Mouse (Mus musculus): ENCODE results near the gene Atp1a3. TPM values are rescaled to one million over a fixed set of nuclear protein-coding genes. Genes with fewer than 3 reads are reported as not detected.
"Not testable (repeated sequence)": the region's sequence is repeated elsewhere in the genome, so short reads cannot be mapped to it uniquely, and the experiment has no call there.

Atp1a3 gene
- 1 to 10 TPM; 1.9 to 4.0 TPM for total RNA-seq (2021)
- long read RNA-seq, experiment 1, partial matches to known transcripts = 0 of 1 reads
- long read RNA-seq, experiment 1, other reads (novel, unspliced or antisense) = 1 of 1 reads
- long read RNA-seq, experiment 2 = 0 reads

GRCm38 (mm10) chr7:25005421-25006065 is at the start of gene Atp1a3:
TSS of gene Atp1a3 (minus strand) at chr7:25005958.
- no peak for DNase-seq

GRCm38 (mm10) chr7:25052587-25052986 is 46.8 kb upstream of the Atp1a3 start:
- no peak for DNase-seq

- DNase-seq = no peak
These were observed 43.7 kb upstream of the Atp1a3 start for GRCm38 (mm10) chr7:25049295-25049930.

- DNase-seq = no peak
These were observed 41.6 kb upstream of the Atp1a3 start for GRCm38 (mm10) chr7:25047363-25047762.

- DNase-seq = not testable (repeated sequence)
These were observed 38.8 kb upstream of the Atp1a3 start for GRCm38 (mm10) chr7:25044599-25044998.

GRCm38 (mm10) chr7:25041921-25042320 is 36.2 kb upstream of the Atp1a3 start:
- no peak for DNase-seq

GRCm38 (mm10) chr7:25035916-25036315 is 30.2 kb upstream of the Atp1a3 start:
- DNase-seq = peak; percentile 77

- DNase-seq = no peak
These were observed 29.0 kb upstream of the Atp1a3 start for GRCm38 (mm10) chr7:25034796-25035195.

- DNase-seq = no peak
These were observed 25.8 kb upstream of the Atp1a3 start for GRCm38 (mm10) chr7:25031528-25031927.

GRCm38 (mm10) chr7:25030032-25030753 is 24.4 kb upstream of the Atp1a3 start:
- peak; percentile 80 for DNase-seq

GRCm38 (mm10) chr7:25026452-25026851 is 20.7 kb upstream of the Atp1a3 start:
- no peak for DNase-seq

GRCm38 (mm10) chr7:25025855-25026439 is 20.2 kb upstream of the Atp1a3 start:
- no peak for DNase-seq

- no peak for DNase-seq
These were observed 5.8 kb upstream of the Atp1a3 start for GRCm38 (mm10) chr7:25011592-25011991.

- peak; percentile 54 for DNase-seq
These were observed 4.5 kb upstream of the Atp1a3 start for GRCm38 (mm10) chr7:25010090-25010913.

- DNase-seq = no peak
These were observed 3.4 kb upstream of the Atp1a3 start for GRCm38 (mm10) chr7:25009099-25009700.

GRCm38 (mm10) chr7:25008635-25009034 is 2.9 kb upstream of the Atp1a3 start:
- peak; percentile 69 for DNase-seq

- DNase-seq = no peak
These were observed 2.0 kb upstream of the Atp1a3 start for GRCm38 (mm10) chr7:25007609-25008374.

- DNase-seq = no peak
These were observed 1.0 kb upstream of the Atp1a3 start for GRCm38 (mm10) chr7:25006586-25007364.

- no peak for DNase-seq
These were observed 413 bp upstream of the Atp1a3 start for GRCm38 (mm10) chr7:25006171-25006570.

- no peak for DNase-seq
These were observed 952 bp downstream of the Atp1a3 start for GRCm38 (mm10) chr7:25004806-25005205.
